Mouse (Mus musculus) lung, postnatal 10 days (tissue): ENCODE results near the gene Sptbn2.

Experiments used
- DNase-seq: peaks from one replicate; pipeline ENCODE4 v3.0.0; 2021

Sptbn2 gene

GRCm38 (mm10) chr19:4786313-4786712 is 75.3 kb downstream of the Sptbn2 start:
- no peak for DNase-seq

- DNase-seq: no peak
Observed at GRCm38 (mm10) chr19:4793281-4793830, 82.4 kb downstream of the Sptbn2 start.

- DNase-seq: peak; percentile 99
Observed at GRCm38 (mm10) chr19:4793831-4794422, 83.0 kb downstream of the Sptbn2 start, which contains the start of gene Rbm4. Rbm4 (minus strand) TSS chr19:4793901.

GRCm38 (mm10) chr19:4795929-4796328 is 85.0 kb downstream of the Sptbn2 start:
- DNase-seq: no peak

- DNase-seq: no peak
Observed at GRCm38 (mm10) chr19:4797846-4798245, 86.9 kb downstream of the Sptbn2 start.

- no peak for DNase-seq
Observed at GRCm38 (mm10) chr19:4799083-4799482, 88.1 kb downstream of the Sptbn2 start.
